ENCODE assay signal across 13 mouse cellular contexts in genomic region chr1:59580131-59580751, GRCm38 (mm10).
A peak's percentile ranks its signal among the peaks of the same experiment; 100 is the strongest.
DNase-seq lines count a peak whose midpoint lies in the region; ATAC-seq and TF ChIP-seq lines count a peak whose summit lies in the region.
"Had no signal": no experiment of that assay in that cellular context is flagged by ENCODE, and none has a peak within 500 bp of the region (broad histone marks: within the 10 kb centered on the region; RNA-seq: fewer than 3 reads in every experiment).

No protein-coding gene starts in this region.

- WGBS in heart, embryonic 15.5 days: 21% methylated on average over 8 of the region's 8 CpGs
- 33% methylated on average over 8 of the region's 8 CpGs for WGBS in heart, adult 2 months
- WGBS in lung, embryonic 16.5 days: 4% methylated on average over 8 of the region's 8 CpGs
- 9% methylated on average over 8 of the region's 8 CpGs for WGBS in intestine, embryonic 14.5 days
- WGBS in stomach, postnatal 0 days: 11% methylated on average over 8 of the region's 8 CpGs

- TF ChIP-seq EP300 in heart, adult 2 months (IDR thresholded peaks at IDR 0.05; ENCODE audit: insufficient read depth, low read depth, low read length): no peak
- TF ChIP-seq EP300 in stomach, postnatal 0 days (optimal IDR thresholded peaks at IDR 0.05): no peak

- no peak overlapping the region for H3K9ac ChIP-seq in heart, embryonic 15.5 days
- H3K9ac ChIP-seq in heart, adult 2 months (ENCODE audit: low read depth, low read length): no peak overlapping the region
- no peak overlapping the region for H3K9ac ChIP-seq in lung, embryonic 16.5 days (ENCODE audit: low read length)
- no peak overlapping the region for H3K9ac ChIP-seq in intestine, embryonic 14.5 days (ENCODE audit: low read length)
- H3K9ac ChIP-seq in stomach, postnatal 0 days (ENCODE audit: low read length): no peak overlapping the region
- H3K9ac ChIP-seq: hindbrain, embryonic 15.5 days had no signal

- H3K4me2 ChIP-seq in heart, embryonic 15.5 days: no peak overlapping the region
- peak overlapping the region; percentile 13 for H3K4me2 ChIP-seq in lung, embryonic 16.5 days (ENCODE audit: low read depth, low read length)
- H3K4me2 ChIP-seq in intestine, embryonic 14.5 days (ENCODE audit: low read length): peak overlapping the region; percentile 3; the same call in 1 of the 2 replicates
- no peak overlapping the region; the same call in 1 of the 2 replicates for H3K4me2 ChIP-seq in stomach, postnatal 0 days (replicated peaks; ENCODE audit: low read depth)
- H3K4me2 ChIP-seq: hindbrain, embryonic 15.5 days had no signal

- intact Hi-C loops in heart, adult 2 months (cut with DNase I): loop anchor here (10.0 kb wide), 1 partner anchor 335 kb away; no protein-coding TSS in a partner anchor
- intact Hi-C loops in left cerebral cortex, postnatal 14 days (cut with DNase I): loop anchor here (5.0 kb wide), 1 partner anchor 263 kb away; no protein-coding TSS in a partner anchor

- TF ChIP-seq CTCF in heart, adult 2 months (IDR thresholded peaks at IDR 0.05): no peak
- no peak for TF ChIP-seq CTCF in stomach, postnatal 0 days (IDR thresholded peaks at IDR 0.05; ENCODE audit: low read depth)

- H3K27me3 ChIP-seq in heart, embryonic 15.5 days: peaks cover 23% of the 10 kb centered on the region
- H3K27me3 ChIP-seq in heart, adult 2 months (ENCODE audit: control insufficient read depth, insufficient read depth, low read length): 0 out of 2 replicates have a peak, but pooled peaks cover 2% of the 10 kb centered on the region
- H3K27me3 ChIP-seq in lung, embryonic 16.5 days (ENCODE audit: control insufficient read depth, insufficient read depth, low read depth, low read length): no peaks in the 10 kb centered on the region
- no peaks in the 10 kb centered on the region for H3K27me3 ChIP-seq in intestine, embryonic 14.5 days (replicated peaks; ENCODE audit: control insufficient read depth, insufficient read depth, low read length)
- H3K27me3 ChIP-seq in stomach, postnatal 0 days (ENCODE audit: control insufficient read depth, insufficient read depth, low read length): no peaks in the 10 kb centered on the region
- H3K27me3 ChIP-seq: hindbrain, embryonic 15.5 days had no signal

- peaks cover 16% of the 10 kb centered on the region for H3K4me1 ChIP-seq in heart, embryonic 15.5 days (replicated peaks)
- H3K4me1 ChIP-seq in heart, adult 2 months (ENCODE audit: control insufficient read depth, insufficient read depth, low read length): no peaks in the 10 kb centered on the region
- peaks cover 25% of the 10 kb centered on the region for H3K4me1 ChIP-seq in lung, embryonic 16.5 days (replicated peaks; ENCODE audit: control insufficient read depth, insufficient read depth, low read length)
- peaks cover 24% of the 10 kb centered on the region for H3K4me1 ChIP-seq in intestine, embryonic 14.5 days (replicated peaks; ENCODE audit: control insufficient read depth, insufficient read depth, low read length)
- H3K4me1 ChIP-seq in stomach, postnatal 0 days (replicated peaks; ENCODE audit: control insufficient read depth, insufficient read depth): peaks cover 6% of the 10 kb centered on the region; the same call in 1 of the 2 replicates

- no peaks in the 10 kb centered on the region for H3K79me2 ChIP-seq in heart, adult 2 months (replicated peaks; ENCODE audit: control insufficient read depth, insufficient read depth, low read length)

- peak; percentile 47 for ATAC-seq in heart, embryonic 15.5 days (replicated peaks; ENCODE audit: insufficient number of reproducible peaks, insufficient read depth, low FRiP score, low read depth)
- peak; percentile 86 for ATAC-seq in lung, embryonic 16.5 days (ENCODE audit: low read depth)
- ATAC-seq in intestine, embryonic 14.5 days (replicated peaks; ENCODE audit: low FRiP score, low TSS enrichment, low read depth): peak; percentile 87
- ATAC-seq in stomach, postnatal 0 days (ENCODE audit: low FRiP score, low TSS enrichment): peak; percentile 85
- ATAC-seq: CD4-positive, CD25-positive, alpha-beta regulatory T cell, adult 4 months; midbrain, embryonic 16.5 days had no signal

- TF ChIP-seq POLR2A in heart, adult 2 months (IDR thresholded peaks at IDR 0.05; ENCODE audit: insufficient read depth, low read depth, low read length): no peak

- no peaks in the 10 kb centered on the region for H3K36me3 ChIP-seq in heart, embryonic 15.5 days
- H3K36me3 ChIP-seq in heart, adult 2 months (ENCODE audit: control insufficient read depth, insufficient read depth, low read length): no peaks in the 10 kb centered on the region
- no peaks in the 10 kb centered on the region for H3K36me3 ChIP-seq in lung, embryonic 16.5 days (ENCODE audit: control insufficient read depth, insufficient read depth, low read length)
- no peaks in the 10 kb centered on the region for H3K36me3 ChIP-seq in intestine, embryonic 14.5 days (ENCODE audit: control insufficient read depth, insufficient read depth, low read length)
- no peaks in the 10 kb centered on the region for H3K36me3 ChIP-seq in stomach, postnatal 0 days (ENCODE audit: control insufficient read depth, insufficient read depth, low read length)
- H3K36me3 ChIP-seq: hindbrain, embryonic 15.5 days had no signal

- no peak for DNase-seq in heart, adult 2 months
- no peak for DNase-seq in lung, adult 18-20 months
- peak; percentile 74 for DNase-seq in intestine, embryonic 14.5 days (ENCODE audit: low spot score)
- DNase-seq in stomach, postnatal 0 days (ENCODE audit: low spot score): peak; percentile 48
- DNase-seq in left cerebral cortex, postnatal 14 days (ENCODE audit: low spot score in 2 of 2): no peak
- no peak for DNase-seq in thymus, postnatal 25 days
- DNase-seq: layer of hippocampus, postnatal 36 days; thymus, postnatal 4 days had no signal

- H3K27ac ChIP-seq in heart, embryonic 15.5 days: no peak overlapping the region
- no peak overlapping the region for H3K27ac ChIP-seq in heart, adult 2 months
- H3K27ac ChIP-seq in lung, embryonic 16.5 days (ENCODE audit: low read length): peak overlapping the region; percentile 84
- H3K27ac ChIP-seq in intestine, embryonic 14.5 days (ENCODE audit: low read depth): peak overlapping the region; percentile 71
- peak overlapping the region; percentile 69 for H3K27ac ChIP-seq in stomach, postnatal 0 days (replicated peaks)
- H3K27ac ChIP-seq: hindbrain, embryonic 15.5 days had no signal

- no peak overlapping the region for H3K4me3 ChIP-seq in heart, embryonic 15.5 days
- no peak overlapping the region for H3K4me3 ChIP-seq in heart, adult 2 months
- H3K4me3 ChIP-seq in lung, embryonic 16.5 days (ENCODE audit: low read length): no peak overlapping the region
- H3K4me3 ChIP-seq in intestine, embryonic 14.5 days (ENCODE audit: low read depth, low read length): no peak overlapping the region
- H3K4me3 ChIP-seq in stomach, postnatal 0 days (ENCODE audit: low read depth, low read length): no peak overlapping the region
- H3K4me3 ChIP-seq: hindbrain, embryonic 15.5 days had no signal

- H3K9me3 ChIP-seq in heart, embryonic 15.5 days (replicated peaks): no peaks in the 10 kb centered on the region
- no peaks in the 10 kb centered on the region for H3K9me3 ChIP-seq in lung, embryonic 16.5 days (ENCODE audit: control insufficient read depth, low read length)
- no peaks in the 10 kb centered on the region for H3K9me3 ChIP-seq in intestine, embryonic 14.5 days (ENCODE audit: control insufficient read depth, low read length)
- H3K9me3 ChIP-seq in stomach, postnatal 0 days (ENCODE audit: control insufficient read depth, low read length): no peaks in the 10 kb centered on the region
- H3K9me3 ChIP-seq: hindbrain, embryonic 15.5 days had no signal

Comparison
In these comparisons a context has a peak if more than half of its experiments do, and no peak if none do; other contexts are left out.
1. H3K27ac ChIP-seq: peak in lung, embryonic 16.5 days (single experiment), intestine, embryonic 14.5 days (single experiment) and stomach, postnatal 0 days (single experiment); none in heart, embryonic 15.5 days (single experiment) and heart, adult 2 months (single experiment).
2. H3K4me2 ChIP-seq: peak in lung, embryonic 16.5 days (single experiment) and intestine, embryonic 14.5 days (single experiment); none in heart, embryonic 15.5 days (single experiment) and stomach, postnatal 0 days (single experiment).
3. DNase-seq: peak in intestine, embryonic 14.5 days (single experiment) and stomach, postnatal 0 days (single experiment); none in heart, adult 2 months (0 of 2), lung, adult 18-20 months (0 of 2), left cerebral cortex, postnatal 14 days (0 of 2) and thymus, postnatal 25 days (single experiment).
4. Peak in every context shown above with its lines, with median percentiles within 50 percentile points of each other: ATAC-seq.